Mouse (Mus musculus) urinary bladder, postnatal 4 days (tissue): ENCODE results near the gene Gm5861.
"Not testable (repeated sequence)": the region's sequence is repeated elsewhere in the genome, so short reads cannot be mapped to it uniquely, and the experiment has no call there.

Experiments
- DNase-seq, 2 experiments: peaks; one replicate each; pipeline ENCODE4 v3.0.0; 2021 to 2022; ENCODE audit warnings: low spot score in 2 of 2

Gene Gm5861

GRCm38 (mm10) chr5:11182772-11183171, at the start of gene Gm5861:
Gm5861 (plus strand) TSS chr5:11183072.
- DNase-seq = not testable (repeated sequence)

DNA sequence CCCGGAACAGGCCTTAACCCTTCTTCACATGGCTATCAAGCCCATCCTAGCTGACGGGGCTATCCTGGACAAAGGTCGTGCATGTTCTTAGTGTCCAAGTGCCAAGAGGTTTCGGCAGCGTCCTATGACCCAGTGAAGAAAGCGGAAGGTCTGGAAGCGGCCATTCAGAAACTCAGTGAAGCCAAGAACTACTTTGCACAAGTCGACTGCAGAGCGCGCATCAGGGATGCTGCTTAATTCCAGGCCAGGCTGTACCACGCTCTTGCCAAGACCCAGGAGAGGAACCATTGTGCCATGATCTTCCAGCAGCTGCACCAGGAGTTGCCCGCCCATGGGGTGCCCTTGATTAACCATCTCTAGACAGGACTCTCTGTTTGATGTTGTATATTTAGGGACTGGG, 44.8 kb upstream of the Gm5861 start:
- DNase-seq = peak; percentile 16 to 57
